Mouse (Mus musculus): Measurements from ENCODE around the gene Dll4.
A peak's percentile ranks its signal among the peaks of the same experiment; 100 is the strongest.

Dll4 gene

DNA sequence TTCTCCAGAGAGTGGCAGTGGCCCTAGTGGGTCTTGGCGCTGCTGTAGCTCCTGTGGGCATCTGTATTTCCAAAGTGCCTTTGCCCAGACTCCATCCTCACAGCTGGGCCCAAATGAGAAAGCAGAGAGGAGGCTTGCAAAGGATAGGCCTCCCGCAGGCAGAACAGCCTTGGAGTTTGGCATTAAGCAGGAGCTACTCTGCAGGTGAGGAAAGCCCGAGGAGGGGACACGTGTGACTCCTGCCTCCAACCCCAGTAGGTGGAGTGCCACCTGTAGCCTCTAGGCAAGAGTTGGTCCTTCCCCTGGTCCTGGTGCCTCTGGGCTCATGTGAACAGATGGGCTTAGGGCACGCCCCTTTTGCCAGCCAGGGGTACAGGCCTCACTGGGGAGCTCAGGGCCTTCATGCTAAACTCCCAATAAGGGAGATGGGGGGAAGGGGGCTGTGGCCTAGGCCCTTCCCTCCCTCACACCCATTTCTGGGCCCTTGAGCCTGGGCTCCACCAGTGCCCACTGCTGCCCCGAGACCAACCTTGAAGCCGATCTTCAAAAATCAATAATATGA, 9.5 kb downstream of the Dll4 start:
- no peak for DNase-seq (ENCODE audit: low read depth, low spot score)

DNA sequence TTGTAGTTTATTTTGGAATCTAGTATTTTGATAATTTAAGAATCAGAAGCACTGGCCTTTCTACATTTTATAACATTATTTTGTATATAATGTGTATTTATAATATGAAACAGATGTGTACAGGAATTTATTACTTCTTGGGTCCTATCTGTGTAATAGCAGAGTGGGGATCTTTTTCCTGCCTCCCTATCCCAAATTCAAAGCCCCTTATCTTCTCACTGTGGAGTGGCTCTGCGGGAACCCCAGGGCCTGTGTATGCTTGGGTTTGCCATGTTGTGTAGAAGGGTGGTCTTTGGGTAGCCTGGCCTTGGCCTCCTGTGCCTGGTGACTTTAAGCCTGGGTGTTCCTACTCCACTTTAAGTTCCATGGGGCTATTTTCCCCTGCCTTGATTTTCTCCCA, 10.0 kb downstream of the Dll4 start:
- no peak for DNase-seq (ENCODE audit: low read depth, low spot score)

DNA sequence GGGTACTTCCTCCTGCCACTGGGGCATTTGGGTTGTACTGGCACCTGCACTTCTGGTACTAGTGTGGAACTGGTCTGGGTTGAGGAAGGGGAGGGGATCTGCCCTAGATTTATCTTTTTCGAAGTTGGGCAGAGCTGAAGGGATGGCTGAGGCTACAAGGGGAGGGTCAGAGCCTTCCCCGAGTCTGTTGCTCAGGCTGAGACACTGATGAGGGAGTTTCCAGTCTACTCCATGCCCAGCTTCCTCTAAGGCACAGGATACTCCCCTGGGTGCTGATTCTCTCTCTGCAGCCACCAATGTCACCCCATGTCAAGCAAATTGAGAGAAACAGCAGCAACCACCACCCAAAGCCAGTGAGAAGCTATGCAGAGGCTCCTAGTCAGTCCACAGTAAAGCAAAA, 10.4 kb downstream of the Dll4 start:
- no peak for DNase-seq (ENCODE audit: low read depth, low spot score)

DNA sequence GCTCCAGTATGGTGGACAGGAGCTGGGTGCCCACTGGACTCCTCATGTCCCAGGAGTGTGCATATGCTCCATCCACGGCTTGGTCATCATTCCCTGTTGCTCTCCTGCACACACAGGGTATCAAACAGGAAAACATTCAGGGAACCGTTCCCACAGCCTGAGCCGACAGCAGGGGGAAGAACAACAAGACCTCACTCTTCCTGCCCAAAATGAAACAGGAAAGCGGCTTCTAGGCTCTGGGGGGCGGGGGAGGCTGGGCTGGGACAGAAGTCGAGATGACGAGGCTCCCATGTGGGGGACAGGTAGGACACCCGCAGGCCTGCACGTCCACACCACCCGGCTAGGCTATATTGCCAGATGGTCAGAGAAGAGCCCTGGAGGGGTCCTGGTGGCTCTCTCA, 10.9 kb downstream of the Dll4 start:
- no peak for DNase-seq (ENCODE audit: low read depth, low spot score)

DNA sequence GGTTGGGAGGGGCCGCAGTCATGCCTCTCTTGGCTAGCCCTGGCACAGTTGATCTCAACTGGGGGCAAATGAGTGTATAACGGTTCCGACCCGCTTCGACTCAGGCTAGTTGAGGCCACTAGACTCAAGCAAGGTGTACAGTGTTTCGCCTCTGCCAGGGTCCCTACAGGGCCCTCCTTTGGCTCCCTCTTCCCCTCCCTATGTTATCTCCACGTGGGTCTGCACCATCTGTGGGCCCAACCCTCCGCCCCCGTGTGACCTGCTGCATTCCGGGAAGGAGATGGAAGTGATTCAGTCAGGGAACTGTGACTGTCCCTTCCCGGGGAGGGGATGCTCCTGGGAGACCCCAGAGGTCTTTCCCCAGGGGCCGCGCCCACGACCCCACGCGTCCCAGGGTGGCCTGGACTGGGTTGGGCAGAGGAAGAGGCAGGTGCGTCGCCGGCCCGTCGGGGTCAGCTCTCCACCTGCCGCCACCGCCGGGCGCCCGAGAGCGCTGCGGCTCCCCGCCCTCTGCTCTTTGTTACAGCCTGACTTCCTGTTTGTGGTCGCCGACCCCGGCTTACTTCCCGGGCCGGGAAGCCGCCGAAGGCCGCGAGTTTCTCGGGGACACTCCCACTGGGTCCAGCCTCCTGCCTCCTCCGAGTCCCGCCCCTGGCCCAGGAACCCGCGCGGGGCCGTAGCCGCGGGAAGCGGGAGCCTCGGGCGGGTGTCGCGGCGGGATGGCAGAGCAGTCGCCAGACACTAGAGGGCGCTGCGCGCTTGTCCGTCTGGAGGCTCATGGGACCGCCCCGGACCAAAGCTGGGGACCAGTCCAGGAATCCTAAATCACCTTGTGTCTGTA, 12.1 kb downstream of the Dll4 start:
- peak; percentile 79 for DNase-seq (ENCODE audit: low read depth, low spot score)

DNA sequence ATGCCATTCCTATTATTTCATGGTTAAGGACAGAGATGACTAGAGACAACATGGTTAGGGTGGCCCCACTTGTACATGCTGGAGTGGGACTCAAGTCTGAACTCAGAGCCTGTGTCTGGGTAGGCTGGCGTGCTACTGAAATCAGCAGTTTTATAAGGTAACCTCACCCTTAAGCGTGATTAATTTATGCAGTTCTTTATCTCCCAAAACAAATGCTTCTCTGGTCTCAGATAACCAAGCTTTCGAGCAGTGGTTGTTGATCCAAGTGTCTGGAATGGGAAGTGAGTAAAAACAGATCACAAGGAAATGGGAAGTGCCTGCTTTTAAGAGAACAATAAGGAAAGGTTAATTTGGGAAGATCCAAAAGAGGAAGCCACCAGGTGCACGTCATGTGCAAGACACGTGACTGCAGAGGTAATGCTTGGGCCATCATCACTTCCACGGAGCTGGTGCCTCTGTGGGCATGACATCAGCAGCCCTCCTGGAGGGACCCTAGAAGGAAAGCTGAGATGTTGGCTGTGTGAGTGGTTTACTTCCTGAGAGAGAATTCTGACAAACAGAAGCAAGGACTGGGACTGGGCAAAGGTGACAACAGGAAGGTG, 19.1 kb downstream of the Dll4 start:
- no peak for DNase-seq (ENCODE audit: low read depth, low spot score)

DNA sequence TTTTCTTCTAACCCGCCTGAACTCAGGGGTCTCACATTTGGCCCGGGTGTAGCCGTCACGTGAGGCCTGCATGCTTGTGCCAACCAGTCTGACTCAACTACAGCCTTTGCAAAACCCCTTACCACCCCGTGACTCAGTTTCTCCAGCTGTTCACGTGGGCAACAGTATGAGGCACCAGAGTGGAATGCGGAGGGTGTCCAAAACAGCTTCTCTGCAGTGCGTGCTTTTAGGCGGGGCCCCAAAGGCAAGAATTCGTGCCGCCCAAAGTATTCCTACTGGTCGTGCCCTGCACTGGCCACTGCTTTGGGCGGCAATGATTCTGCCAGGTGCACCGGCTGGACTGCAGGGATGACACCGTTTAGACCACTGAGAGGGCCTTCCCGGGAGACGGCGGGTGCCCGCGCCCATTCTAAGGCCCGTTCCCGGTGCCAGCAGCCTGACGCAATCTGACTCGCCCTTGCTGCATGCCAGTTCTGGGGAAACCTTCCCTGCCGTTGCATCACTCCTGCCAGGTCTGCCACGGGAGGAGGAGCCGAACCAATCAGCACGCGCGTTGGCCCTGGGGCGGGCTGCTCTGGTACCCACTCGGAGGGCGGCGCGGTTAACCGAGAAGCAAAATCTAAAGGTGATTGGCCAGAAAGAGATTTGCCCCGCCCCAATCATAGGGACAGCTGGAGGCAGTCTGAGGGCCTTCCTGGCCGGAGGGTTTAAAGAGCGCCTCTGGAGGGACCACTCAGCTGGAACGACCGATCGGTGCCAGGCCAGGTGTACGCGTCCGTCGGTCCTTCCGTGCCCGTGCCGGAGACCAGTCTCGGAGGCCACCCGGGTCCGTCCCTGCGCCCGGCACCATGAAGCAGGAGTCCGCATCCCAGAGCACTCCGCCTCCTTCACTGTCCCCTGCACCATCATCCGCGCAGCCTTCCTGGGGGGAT, 25.2 kb downstream of the Dll4 start, which contains the start of gene Chac1:
TSS of gene Chac1 (plus strand) at position 675 of the 932 bp plus-strand sequence.
- DNase-seq (ENCODE audit: low read depth, low spot score), result peak; percentile 92

DNA sequence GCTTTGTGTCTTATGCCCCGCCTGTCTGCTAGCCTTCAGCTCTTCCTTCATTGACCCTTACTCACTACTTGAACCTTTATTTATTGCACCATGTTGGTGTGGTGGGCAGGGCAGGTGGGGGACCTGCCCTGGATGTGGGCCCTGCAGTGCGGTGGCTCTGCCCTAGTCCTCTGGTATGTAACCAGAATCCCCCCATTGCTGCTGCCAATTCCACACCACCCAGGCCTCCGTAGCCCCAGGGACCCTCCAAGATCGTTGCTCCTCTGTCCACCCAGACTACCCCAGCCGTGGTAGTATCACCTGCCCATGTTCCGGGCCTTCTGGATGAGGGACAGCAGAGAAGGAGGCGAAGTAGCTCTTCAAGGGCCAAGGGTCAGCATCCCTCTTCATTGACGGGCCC, 28.1 kb downstream of the Dll4 start:
- DNase-seq (ENCODE audit: low read depth, low spot score), result no peak

DNA sequence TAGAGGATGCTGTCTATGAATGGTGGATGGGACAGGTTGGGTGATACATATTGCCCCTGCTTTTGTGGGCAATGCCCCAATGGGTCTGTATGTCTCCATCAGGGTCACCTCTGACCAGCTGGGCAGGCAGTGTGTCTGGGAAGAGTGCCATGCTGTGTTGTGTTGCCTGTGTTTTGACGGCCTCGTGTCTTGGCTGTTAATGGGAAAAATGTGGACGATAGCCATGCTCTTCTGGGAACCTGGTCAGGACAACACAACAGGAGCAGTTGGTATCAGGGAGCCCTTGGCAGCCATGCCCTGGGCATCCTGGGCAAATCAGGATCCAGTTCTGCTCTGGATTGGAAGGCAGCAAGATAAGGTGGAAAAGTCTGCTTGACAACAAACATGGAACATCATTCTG, 29.5 kb downstream of the Dll4 start:
- DNase-seq (ENCODE audit: low read depth, low spot score), result no peak

DNA sequence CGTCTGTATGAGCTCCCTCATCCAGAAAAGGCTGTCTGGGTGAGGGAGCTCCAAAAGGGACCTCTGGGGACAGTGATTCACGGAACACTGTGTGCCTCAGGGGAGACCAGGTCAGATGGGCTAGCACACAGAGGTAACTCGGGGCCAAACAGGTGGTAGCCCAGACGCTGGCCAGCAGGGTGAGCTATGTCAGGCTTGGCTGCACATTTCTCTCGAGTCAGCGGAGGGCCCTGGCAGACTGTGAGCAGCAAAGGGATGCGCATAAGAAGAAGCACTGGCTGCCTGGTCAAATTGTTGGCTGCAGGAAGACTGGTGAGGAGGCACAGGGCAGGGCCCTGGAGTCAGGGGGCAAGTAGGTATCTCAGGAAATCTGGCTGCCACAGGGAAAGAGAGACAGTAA, 30.1 kb downstream of the Dll4 start:
- DNase-seq (ENCODE audit: low read depth, low spot score), result peak; percentile 51

DNA sequence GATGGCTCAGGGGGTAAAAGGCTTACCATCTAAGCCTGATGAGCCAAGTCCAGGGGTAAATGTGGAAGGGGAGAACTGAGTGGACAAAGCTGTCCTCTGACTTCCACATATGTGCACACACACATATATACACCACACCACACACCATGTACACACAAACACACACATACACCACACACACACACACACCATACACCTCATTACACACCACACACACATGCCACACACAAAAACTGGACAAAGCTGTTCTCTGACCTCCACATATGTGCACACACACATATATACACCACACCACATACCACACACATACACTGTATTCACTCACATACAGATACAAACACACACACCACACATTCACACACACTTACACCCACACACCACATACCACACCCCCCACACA, 30.7 kb downstream of the Dll4 start:
- no peak for DNase-seq (ENCODE audit: low read depth, low spot score)

DNA sequence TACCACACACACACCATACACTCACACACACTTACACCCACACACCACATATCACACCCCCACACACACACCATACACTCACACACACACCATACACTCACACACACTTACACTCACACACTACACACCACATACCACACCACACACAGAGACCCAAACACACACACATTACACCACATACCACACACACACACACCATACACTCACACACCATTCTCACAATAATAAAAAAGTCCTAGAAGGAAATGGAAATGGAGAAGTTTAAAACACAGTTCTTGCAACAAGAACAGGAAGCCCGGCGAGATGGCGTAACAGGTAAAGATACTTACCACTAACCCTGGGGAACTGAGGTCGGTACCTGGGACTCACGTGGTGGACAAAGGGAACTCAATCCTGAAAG, 31.2 kb downstream of the Dll4 start:
- no peak for DNase-seq (ENCODE audit: low read depth, low spot score)

DNA sequence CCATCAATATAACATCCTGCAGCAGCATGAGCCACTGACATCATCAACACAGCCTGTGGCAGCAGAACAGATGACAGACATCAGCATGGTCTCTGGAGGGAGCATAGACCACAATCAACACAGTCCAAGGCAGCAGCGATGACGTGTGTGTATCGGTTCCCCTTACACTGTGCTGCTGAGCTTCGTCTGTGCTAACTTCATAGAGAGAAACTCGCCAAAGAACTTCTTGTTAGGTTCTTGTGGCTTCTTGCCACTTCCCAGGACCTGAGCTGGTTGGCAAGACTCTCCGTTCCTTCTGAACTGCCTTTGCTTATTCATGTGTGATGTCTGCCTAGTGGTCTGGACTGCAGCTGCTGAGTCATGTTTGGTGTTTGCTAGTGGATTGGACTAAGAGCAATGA, 32.7 kb downstream of the Dll4 start:
- no peak for DNase-seq (ENCODE audit: low read depth, low spot score)

DNA sequence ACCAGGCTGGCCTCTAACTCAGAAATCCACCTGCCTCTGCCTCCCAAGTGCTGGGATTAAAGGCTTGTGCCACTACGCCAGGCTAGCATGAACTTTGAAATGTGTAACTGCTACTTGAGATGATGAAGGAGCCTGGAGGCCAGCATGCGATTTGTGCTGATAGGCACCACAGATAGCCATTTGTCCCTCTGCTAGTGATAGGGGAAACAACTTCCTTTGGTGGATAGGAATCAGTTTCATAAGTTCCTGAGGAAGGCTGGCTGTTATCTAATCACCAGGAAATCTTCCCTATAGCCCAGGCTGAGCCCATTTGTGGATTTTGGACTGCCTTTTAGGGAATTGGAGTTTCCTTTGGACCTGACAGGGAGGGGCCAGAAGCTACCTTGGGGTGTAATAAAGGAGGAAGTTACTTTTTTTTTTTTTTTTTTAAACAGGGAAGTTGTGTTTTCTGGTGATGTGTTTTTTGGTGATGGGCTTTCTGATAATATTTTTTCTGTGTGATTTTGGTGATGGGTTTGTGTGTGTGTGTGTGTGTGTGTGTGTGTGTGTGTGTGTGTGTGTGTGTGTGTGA, 34.2 kb downstream of the Dll4 start:
- no peak for DNase-seq (ENCODE audit: low read depth, low spot score)

DNA sequence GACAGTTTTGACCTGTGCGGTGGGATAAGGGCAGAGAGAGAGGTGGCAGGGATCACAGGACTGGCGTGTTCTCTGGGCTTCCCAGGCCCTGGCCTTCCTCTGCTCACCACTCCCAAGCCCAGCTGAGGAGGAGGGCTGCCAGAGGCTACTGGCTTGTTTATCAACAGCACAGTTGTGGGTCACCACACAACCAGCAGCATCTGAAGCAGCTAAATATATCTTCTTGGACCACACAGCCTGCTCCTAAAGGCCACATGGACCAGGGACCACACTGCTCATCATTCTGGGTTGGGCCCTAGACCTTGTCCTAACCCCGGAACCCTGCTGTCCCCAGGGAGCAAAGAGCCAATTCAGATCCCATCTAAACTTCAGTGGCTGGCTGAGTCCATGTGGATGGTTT, 39.4 kb downstream of the Dll4 start:
- no peak for DNase-seq (ENCODE audit: low read depth, low spot score)

DNA sequence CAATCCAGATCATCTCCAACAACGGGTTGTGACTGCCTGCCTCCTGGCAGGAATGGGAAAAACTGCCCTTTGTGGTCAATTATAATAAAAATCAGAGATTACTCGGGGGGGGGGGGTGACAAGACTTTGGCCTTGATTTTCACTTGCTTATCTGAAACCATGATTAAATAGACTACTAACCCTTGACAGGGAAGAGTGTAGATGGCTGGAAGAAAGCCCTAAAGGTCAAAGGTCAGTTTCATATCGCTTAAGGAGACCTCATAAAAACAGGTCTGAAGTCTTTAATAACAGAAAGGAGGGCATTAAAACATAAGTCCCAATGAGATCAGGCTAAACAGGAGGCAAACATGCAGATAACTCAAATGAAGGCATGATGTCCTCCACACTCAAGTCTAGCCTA, 41.8 kb downstream of the Dll4 start:
- DNase-seq (ENCODE audit: low read depth, low spot score), result no peak

DNA sequence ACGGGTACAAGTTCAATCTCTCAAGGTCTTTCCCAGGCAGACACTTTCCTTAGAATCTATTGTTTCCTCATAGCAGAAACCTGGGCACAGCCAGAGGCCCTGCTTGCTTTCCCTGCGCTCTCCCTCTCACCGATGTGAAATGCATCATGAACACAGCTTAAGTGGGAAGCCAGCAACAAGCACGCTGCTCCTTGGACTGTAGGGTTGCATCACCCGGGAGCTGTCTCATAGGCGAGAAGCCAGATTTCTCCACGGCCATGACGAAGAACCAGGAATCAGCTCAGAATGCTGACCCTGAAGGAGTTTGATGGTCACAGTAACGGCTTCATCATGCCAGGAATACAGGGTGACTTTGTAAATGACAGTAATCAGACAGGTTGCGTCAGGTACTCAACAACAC, 44.5 kb downstream of the Dll4 start:
- no peak for DNase-seq (ENCODE audit: low read depth, low spot score)

DNA sequence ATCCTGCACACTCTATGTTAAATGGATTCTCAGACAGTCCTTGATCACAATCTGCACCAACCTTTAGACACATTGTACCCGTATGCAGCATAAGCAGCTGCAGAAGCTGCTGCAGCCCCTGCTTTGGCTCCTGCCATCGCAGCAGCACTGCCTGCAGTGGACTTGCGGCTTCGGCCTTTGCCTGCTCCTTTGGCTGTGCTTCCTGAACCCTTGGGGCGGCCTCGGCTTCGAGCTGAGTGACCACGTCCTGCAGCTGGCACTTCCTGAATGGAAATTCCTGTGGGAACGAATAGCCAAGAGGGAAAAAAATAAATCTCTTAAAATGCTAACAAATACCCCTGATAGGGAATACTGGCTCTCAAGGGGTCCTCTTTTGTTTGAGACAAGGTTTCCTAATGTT, 51.7 kb downstream of the Dll4 start:
- DNase-seq (ENCODE audit: low read depth, low spot score), result no peak

DNA sequence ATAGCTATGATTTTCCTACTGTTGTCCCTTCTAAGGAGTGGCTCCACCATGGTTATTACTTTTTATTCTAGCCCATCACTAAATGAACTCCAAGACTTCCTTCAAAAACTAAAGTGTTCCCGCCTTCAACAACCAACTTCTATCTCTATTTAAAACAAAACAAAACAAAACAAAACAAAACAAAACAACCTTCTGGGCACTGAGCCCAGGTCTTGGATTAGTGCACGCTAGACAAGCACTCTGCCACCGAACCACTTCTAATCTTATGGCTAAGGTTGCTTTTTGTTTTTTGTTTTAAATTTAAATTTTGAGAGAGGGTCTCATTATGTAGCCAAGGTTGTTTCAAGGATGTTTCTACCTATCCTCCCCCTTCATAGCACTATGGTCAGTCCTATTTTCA, 52.2 kb downstream of the Dll4 start:
- DNase-seq (ENCODE audit: low read depth, low spot score), result no peak

DNA sequence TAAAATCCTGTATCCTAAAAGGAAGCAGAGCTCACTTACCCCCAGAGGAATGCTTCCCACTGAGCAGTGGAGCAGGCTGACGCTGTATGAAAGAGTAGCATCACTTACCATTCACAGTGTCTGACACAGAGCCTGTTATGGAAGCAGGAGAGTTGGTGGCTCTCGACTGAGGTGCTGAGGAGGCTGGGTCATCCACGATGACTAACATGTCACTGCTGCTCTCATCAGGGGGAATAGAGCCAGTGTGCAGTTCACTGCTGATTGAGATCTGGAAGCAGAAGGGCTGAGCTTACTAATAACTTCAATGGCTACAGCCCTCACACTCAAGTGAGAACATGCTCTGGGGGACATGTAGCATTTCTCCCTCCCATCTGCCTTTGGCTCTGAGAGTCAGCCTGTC, 53.9 kb downstream of the Dll4 start:
- DNase-seq (ENCODE audit: low read depth, low spot score), result no peak
